Mouse (Mus musculus): ENCODE measurements around the gene 4932414N04Rik. TPM values are rescaled to one million over a fixed set of nuclear protein-coding genes. Genes with fewer than 3 reads are reported as not detected.
A peak's percentile ranks its signal among the peaks of the same experiment; 100 is the strongest.
"Not testable (repeated sequence)": the region's sequence is repeated elsewhere in the genome, so short reads cannot be mapped to it uniquely, and the experiment has no call there.

The 4932414N04Rik gene
- not detected for total RNA-seq (2021)
- long read RNA-seq, experiment 1: 0 reads
- long read RNA-seq, experiment 2: 0 reads

GRCm38 (mm10) chr2:68656186-68656585, at the start of gene 4932414N04Rik:
Gene 4932414N04Rik (plus strand): TSS chr2:68656486.
- not testable (repeated sequence) for DNase-seq

GRCm38 (mm10) chr2:68732216-68732615, 75.9 kb downstream of the 4932414N04Rik start:
- no peak for DNase-seq

DNA sequence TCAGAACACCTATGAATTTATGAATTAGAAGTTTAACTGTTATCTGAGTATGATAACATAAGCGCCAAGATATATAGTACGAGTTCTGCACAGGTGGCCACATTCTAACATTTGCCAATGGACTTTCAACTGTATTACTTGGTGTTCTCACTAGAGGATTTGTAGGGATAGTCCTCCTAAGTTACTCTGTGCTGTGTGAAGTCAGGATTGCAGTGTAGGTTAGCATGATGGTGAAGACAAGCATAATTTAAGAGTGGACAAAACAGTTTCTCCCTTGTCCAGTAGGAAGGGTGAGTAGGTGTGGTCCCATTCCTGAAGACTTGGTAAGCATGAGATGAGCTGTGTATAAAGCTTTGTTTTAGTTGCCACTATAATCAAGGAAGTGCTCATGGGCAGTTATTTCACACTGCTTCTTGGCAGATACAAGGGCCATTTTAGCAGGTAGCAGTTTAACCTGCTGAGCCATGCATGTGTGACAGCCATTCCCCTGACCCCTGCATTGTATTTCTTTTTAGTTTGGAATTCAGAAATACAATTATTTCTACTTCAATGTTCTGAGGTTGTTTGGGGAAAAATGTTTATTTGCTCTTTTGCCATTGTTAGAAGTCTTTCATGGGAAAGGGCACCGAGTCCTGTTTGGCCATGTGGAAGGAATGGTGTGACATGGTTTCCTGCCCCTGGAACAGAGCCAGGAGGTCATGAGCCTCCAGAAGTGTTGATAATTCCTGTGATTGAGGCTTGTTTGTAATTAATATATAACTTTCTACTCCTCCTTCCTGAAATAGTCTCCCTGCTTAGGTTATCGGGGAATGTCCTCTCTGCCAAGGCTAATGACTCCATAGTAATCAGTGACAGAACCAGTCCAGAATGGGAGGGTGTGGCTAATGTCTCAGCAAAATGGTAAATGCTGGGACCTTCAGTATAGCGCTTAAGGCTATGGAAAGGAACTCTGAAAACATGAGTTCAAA, 83.8 kb downstream of the 4932414N04Rik start:
- DNase-seq: no peak

DNA sequence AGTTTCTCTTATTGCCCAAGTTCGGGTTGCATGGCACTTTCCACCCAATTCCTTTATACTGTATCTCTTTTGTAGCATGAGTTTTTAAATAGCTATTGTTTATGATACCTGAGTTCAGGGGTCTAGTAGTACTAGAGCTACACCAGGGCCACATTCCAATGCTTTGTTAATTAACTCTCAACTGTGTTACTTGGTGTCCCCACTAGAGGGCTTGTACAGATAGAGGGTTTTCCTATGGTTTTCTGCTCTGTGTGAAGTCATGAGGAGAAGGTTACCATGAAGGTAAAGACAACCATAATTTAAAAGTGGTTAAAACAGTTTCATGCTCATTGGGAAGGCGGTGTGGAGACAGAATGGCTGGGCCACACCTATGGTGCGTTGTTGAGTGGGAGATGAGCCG, 88.3 kb downstream of the 4932414N04Rik start:
- no peak for DNase-seq

DNA sequence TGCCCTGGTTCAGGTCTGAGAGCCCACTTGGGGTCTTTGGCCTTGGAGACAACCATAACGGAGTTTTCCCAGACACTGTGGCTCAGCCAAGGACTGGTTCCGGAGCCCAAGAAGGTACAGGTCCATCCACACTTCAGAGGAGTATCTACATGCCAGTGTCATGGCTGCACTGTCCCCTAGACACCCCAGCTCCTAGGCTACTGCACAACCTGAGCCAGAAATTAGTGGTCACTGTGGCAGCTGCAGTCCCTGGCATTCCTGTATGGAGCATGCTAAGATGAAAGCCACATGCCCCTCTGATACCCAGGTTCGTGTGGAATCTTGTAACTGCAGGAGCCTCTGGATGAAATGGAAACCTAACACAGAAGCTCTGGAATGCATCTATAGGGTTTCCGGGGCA, 99.9 kb downstream of the 4932414N04Rik start:
- no peak for DNase-seq

- peak; percentile 11 for DNase-seq
Observed at GRCm38 (mm10) chr2:68756793-68757192, 100.5 kb downstream of the 4932414N04Rik start.

- no peak for DNase-seq
Observed at GRCm38 (mm10) chr2:68765371-68765770, 109.1 kb downstream of the 4932414N04Rik start.

- no peak for DNase-seq
Observed at GRCm38 (mm10) chr2:68767186-68767890, 111.1 kb downstream of the 4932414N04Rik start.

DNA sequence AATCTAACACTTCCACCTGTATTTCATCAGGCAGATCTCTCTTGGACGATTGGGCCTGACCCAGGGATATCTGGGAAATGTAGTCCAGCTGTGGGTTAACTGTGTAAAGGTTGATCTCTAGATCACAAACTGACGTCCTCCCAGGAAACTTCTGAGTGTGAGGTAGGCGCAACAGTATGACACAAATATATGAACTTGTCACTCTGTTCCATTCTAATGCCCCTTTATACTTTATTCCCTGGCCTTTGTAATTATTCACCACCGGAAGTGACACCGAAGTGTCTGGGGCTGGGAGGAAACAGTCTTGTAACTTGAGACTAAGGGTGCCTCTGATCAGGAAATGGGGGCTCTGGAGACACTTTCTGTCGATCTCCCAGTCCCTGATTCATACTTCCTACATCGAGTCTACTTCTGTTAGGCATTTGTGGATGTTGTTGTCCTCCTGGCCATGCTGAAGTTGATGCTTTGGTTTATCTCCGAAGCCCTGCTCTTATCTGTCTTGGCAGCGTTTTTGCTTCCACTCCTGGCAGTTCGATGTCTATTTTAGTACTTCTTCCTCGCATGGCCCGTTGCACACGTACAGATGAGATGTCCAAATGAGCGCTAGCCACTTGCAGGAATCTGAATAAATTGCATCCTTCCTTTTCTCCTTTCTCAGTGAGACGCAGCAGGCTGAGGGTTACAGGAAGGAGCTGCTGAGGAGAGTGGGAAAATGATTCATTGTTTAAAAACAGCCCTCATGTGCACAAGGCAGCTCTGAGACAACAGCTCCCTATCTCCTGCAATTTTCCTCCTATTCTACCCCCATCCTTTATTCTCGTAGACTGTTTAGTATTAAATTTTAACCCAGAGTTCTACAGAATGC, 126.2 kb downstream of the 4932414N04Rik start:
- DNase-seq: no peak

- not testable (repeated sequence) for DNase-seq
Observed at GRCm38 (mm10) chr2:68783664-68784063, 127.4 kb downstream of the 4932414N04Rik start.

GRCm38 (mm10) chr2:68784710-68785427, 128.6 kb downstream of the 4932414N04Rik start:
- DNase-seq: peak; percentile 69

DNA sequence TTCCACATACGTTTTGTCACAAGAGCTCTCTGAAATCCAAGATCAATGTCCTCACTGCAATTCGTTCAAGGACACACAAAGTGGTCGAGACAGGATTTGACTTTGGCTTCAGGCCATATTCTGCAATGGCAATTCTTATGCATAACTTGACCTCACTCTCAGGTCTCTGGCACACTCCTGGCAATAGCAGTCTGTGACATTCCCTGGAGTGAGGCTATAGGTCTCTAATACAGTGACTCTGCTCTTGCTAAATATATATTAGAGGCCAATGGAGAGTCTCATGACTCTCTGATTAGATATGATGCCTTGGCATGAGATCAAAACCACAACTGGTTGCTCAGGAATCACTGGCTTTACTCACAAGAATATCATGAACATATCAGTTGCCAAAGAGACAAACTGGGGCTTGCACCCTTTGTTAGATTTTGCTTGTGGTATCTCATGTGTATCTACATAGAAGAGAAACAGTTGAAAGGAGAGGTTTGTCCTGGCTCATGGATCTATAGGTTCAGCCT, 130.9 kb downstream of the 4932414N04Rik start:
- DNase-seq: no peak

DNA sequence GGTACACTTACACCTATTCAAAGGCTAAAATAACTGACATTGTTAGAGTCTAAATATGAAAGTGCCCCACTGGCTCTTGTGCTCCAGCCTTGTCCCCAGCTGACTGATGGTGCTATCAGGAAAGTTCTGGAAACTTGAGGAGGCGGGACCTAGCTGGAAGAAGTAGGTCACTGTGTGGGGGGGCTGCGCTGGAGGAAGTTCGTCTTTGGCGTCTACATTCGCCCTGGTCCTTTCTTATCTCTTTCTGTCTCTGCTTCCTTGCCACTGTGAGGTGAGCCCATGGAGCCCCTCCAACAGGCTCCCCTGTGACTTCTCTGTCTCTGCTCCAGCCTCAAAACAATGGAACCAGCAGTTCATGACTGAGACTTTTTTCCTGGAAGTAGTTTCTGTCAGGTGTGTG, 136.0 kb downstream of the 4932414N04Rik start:
- no peak for DNase-seq

GRCm38 (mm10) chr2:68793472-68793871, 137.2 kb downstream of the 4932414N04Rik start:
- no peak for DNase-seq

- DNase-seq: no peak
Observed at GRCm38 (mm10) chr2:68794181-68794580, 137.9 kb downstream of the 4932414N04Rik start.

DNA sequence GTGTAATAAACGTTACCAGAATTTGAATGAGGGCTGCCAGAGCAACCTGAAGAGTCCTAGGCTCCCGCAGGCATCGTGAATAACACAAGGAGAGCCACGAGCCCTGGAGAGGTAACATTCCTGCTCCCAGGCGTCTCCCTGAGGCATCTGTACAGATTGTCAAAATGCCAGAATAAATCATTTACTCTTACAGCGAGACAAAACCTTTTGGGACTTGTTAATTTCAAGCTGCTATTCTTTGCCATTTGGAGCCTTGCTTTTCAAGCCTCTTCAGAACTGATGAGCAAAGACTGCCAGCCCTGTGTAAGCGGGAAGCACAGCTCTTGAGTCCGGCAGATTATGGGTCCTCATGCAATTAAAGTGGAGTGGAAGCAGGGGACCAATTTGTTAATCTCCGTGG, 138.3 kb downstream of the 4932414N04Rik start:
- DNase-seq: no peak

DNA sequence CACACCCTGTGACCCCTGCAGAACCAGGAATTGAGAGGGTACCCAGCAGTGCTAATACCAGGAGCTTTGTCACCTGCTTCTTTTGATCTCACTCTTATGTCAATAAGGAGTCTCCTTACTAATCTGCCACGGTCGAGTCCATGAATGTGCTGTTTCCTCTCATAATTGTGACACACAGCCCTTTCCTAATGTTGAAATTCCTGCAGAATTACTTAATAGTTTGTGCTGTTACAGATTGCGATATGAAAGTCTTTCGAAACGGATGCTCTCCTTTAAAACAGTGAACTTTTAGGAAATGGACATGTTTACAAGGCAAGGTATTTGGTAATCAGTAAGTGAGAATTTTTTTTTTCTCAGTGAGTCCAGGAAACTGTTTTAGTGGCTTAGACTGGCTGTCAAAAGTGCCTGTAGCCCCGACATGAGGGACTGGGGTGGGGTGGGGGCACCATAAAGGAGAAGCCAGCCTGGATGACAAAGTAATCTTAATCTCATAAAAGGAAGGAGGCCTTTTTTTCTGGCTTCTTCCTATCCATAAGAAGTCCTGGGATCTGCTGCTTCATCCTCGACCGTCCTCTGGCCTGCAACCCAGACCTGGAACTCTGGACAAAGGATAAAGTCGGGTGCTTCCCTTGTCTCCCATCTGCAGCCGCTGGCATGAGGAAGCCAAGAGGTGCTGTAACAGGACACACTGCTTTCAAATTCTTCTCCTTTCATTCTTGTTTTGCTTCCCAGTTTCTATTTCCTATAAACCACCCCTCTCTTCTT, 139.9 kb downstream of the 4932414N04Rik start:
- DNase-seq: no peak

GRCm38 (mm10) chr2:68797106-68797505, 140.8 kb downstream of the 4932414N04Rik start:
- DNase-seq: no peak
